Mouse (Mus musculus): ENCODE measurements around the gene Iqcc. TPM values are rescaled to one million over a fixed set of nuclear protein-coding genes. Genes with fewer than 3 reads are reported as not detected.

Gene Iqcc
- polyA plus RNA-seq, 1 experiment from 2014 or later, result 31.3 TPM

DNA sequence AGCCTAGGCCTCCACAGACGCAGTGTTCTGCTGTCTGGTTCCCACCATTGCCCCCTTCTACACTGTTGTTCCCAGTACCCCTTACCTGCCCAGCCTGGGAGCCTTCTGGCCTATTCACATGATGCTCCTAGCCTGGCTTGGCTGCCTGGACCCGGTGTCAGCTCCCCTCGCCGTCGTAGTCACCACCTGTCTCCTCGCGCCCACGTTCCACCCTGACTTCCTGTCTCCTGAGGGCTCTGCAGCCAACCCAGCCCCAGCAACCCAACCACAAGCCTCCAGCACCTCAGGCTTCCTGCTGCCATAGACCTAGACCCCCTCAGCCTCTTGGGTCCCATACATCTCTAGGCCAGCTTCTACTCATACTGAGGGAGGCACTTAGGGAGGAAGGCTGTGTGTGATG is 45.5 kb downstream of the Iqcc start, which contains the start of gene Lck:
Gene Lck (minus strand): TSS at position 212 of the 400 bp plus-strand sequence.
- ATAC-seq (ENCODE audit: low FRiP score) (no peak), DNase-seq (ENCODE audit: low spot score) (no peak)
- Histone ChIP-seq H3K9me3 (ENCODE audit: control insufficient read depth, low read length) (no peaks in the 10 kb centered on the region), H3K9ac (no peak within 1 kb of the TSS), H3K4me3 (replicated peaks; ENCODE audit: low read length) (no peak within 1 kb of the TSS), H3K36me3 (replicated peaks; ENCODE audit: control insufficient read depth, insufficient read depth) (no peaks in the 10 kb centered on the region), H3K27ac (no peak within 1 kb of the TSS), H3K4me1 (replicated peaks; ENCODE audit: control insufficient read depth, insufficient read depth, low read length) (no peaks in the 10 kb centered on the region), H3K27me3 (ENCODE audit: control insufficient read depth, insufficient read depth, low read length) (no peaks in the 10 kb centered on the region), H3K4me2 (replicated peaks) (no peak within 1 kb of the TSS)
- 95% methylated on average over 8 of the region's 8 CpGs for WGBS

DNA sequence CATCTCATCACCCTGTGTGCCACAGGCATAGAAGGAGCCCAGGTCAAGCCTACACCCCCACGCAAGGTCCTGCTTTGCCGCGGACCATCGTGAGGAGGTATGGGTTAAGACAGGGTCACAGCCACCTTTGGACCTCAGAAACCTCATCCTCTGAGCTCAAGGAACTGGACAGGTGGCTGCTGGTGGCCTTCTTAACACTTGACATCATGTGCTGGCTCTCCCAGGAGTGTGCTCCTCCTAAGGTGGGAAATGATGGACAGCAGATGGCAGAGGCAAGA is 45.9 kb downstream of the Iqcc start:
- Histone ChIP-seq H3K27ac (no peak overlapping the region), H3K36me3 (replicated peaks; ENCODE audit: control insufficient read depth, insufficient read depth) (no peaks in the 10 kb centered on the region), H3K4me2 (replicated peaks) (no peak overlapping the region), H3K4me3 (replicated peaks; ENCODE audit: low read length) (no peak overlapping the region), H3K9ac (no peak overlapping the region), H3K27me3 (ENCODE audit: control insufficient read depth, insufficient read depth, low read length) (no peaks in the 10 kb centered on the region), H3K9me3 (ENCODE audit: control insufficient read depth, low read length) (no peaks in the 10 kb centered on the region), H3K4me1 (replicated peaks; ENCODE audit: control insufficient read depth, insufficient read depth, low read length) (no peaks in the 10 kb centered on the region)
- ATAC-seq (ENCODE audit: low FRiP score) (no peak), DNase-seq (ENCODE audit: low spot score) (no peak)
- 94% methylated on average over 4 of the region's 4 CpGs for WGBS

- Histone ChIP-seq H3K4me3 (replicated peaks; ENCODE audit: low read length) (no peak overlapping the region), H3K9ac (no peak overlapping the region), H3K27me3 (ENCODE audit: control insufficient read depth, insufficient read depth, low read length) (no peaks in the 10 kb centered on the region), H3K36me3 (replicated peaks; ENCODE audit: control insufficient read depth, insufficient read depth) (no peaks in the 10 kb centered on the region), H3K4me1 (replicated peaks; ENCODE audit: control insufficient read depth, insufficient read depth, low read length) (no peaks in the 10 kb centered on the region), H3K4me2 (replicated peaks) (no peak overlapping the region), H3K9me3 (ENCODE audit: control insufficient read depth, low read length) (no peaks in the 10 kb centered on the region), H3K27ac (no peak overlapping the region)
- ATAC-seq (ENCODE audit: low FRiP score) (no peak), DNase-seq (ENCODE audit: low spot score) (no peak)
- WGBS, result 87% methylated on average over 13 of the region's 13 CpGs
These were observed 46.4 kb downstream of the Iqcc start for GRCm38 (mm10) chr4:129572236-129573092.

GRCm38 (mm10) chr4:129571551-129572084 is 47.3 kb downstream of the Iqcc start:
- no peak for DNase-seq (ENCODE audit: low spot score)
- Histone ChIP-seq H3K9ac (no peak overlapping the region), H3K4me2 (replicated peaks) (no peak overlapping the region), H3K27me3 (ENCODE audit: control insufficient read depth, insufficient read depth, low read length) (no peaks in the 10 kb centered on the region), H3K4me3 (replicated peaks; ENCODE audit: low read length) (no peak overlapping the region), H3K36me3 (replicated peaks; ENCODE audit: control insufficient read depth, insufficient read depth) (no peaks in the 10 kb centered on the region), H3K9me3 (ENCODE audit: control insufficient read depth, low read length) (no peaks in the 10 kb centered on the region), H3K27ac (no peak overlapping the region), H3K4me1 (replicated peaks; ENCODE audit: control insufficient read depth, insufficient read depth, low read length) (no peaks in the 10 kb centered on the region)
- WGBS, result 75% methylated on average over 8 of the region's 8 CpGs
- no peak for ATAC-seq (ENCODE audit: low FRiP score)

GRCm38 (mm10) chr4:129570028-129570427 is 48.9 kb downstream of the Iqcc start:
- no peaks in the 10 kb centered on the region for H3K4me1 ChIP-seq (replicated peaks; ENCODE audit: control insufficient read depth, insufficient read depth, low read length)
- no peak for DNase-seq (ENCODE audit: low spot score)
- no peak for ATAC-seq (ENCODE audit: low FRiP score)
- no peaks in the 10 kb centered on the region for H3K27me3 ChIP-seq (ENCODE audit: control insufficient read depth, insufficient read depth, low read length)
- WGBS, result 86% methylated on average over 6 of the region's 6 CpGs
- no peak overlapping the region for H3K4me3 ChIP-seq (replicated peaks; ENCODE audit: low read length)
- no peaks in the 10 kb centered on the region for H3K9me3 ChIP-seq (ENCODE audit: control insufficient read depth, low read length)
- H3K9ac ChIP-seq, result no peak overlapping the region
- no peaks in the 10 kb centered on the region for H3K36me3 ChIP-seq (replicated peaks; ENCODE audit: control insufficient read depth, insufficient read depth)
- H3K4me2 ChIP-seq (replicated peaks), result no peak overlapping the region
- no peak overlapping the region for H3K27ac ChIP-seq

DNA sequence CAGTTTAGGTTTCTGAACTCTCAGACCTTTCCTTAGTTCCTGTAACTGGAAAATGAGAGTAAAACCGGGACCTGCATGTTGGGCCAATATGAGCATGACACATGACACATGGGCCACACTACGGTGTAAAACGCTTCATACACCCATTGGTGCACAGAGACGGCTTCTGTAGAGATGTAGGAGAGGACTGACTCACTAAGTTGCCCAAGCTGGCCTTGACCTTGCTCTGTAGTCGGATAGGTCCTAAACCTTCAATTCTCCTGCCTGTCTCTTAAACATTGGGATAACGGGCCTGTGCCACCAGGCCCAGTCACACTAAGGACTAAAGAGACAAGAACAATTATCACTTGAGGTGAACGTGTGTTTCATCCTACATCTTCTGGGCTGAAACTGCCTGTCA is 50.5 kb downstream of the Iqcc start:
- H3K4me1 ChIP-seq (replicated peaks; ENCODE audit: control insufficient read depth, insufficient read depth, low read length), result no peaks in the 10 kb centered on the region
- H3K27me3 ChIP-seq (ENCODE audit: control insufficient read depth, insufficient read depth, low read length), result no peaks in the 10 kb centered on the region
- no peak for ATAC-seq (ENCODE audit: low FRiP score)
- no peak overlapping the region for H3K9ac ChIP-seq
- WGBS, result 94% methylated on average over 7 of the region's 7 CpGs
- H3K4me3 ChIP-seq (replicated peaks; ENCODE audit: low read length), result no peak overlapping the region
- no peaks in the 10 kb centered on the region for H3K36me3 ChIP-seq (replicated peaks; ENCODE audit: control insufficient read depth, insufficient read depth)
- no peak overlapping the region for H3K4me2 ChIP-seq (replicated peaks)
- no peaks in the 10 kb centered on the region for H3K9me3 ChIP-seq (ENCODE audit: control insufficient read depth, low read length)
- DNase-seq (ENCODE audit: low spot score), result no peak
- H3K27ac ChIP-seq, result no peak overlapping the region

GRCm38 (mm10) chr4:129565139-129565538 is 53.8 kb downstream of the Iqcc start:
- Histone ChIP-seq H3K27ac (no peak overlapping the region), H3K9ac (no peak overlapping the region), H3K27me3 (ENCODE audit: control insufficient read depth, insufficient read depth, low read length) (no peaks in the 10 kb centered on the region), H3K36me3 (replicated peaks; ENCODE audit: control insufficient read depth, insufficient read depth) (no peaks in the 10 kb centered on the region), H3K9me3 (ENCODE audit: control insufficient read depth, low read length) (no peaks in the 10 kb centered on the region), H3K4me1 (replicated peaks; ENCODE audit: control insufficient read depth, insufficient read depth, low read length) (no peaks in the 10 kb centered on the region), H3K4me3 (replicated peaks; ENCODE audit: low read length) (no peak overlapping the region), H3K4me2 (replicated peaks) (no peak overlapping the region)
- 85% methylated on average over 6 of the region's 6 CpGs for WGBS
- DNase-seq (ENCODE audit: low spot score) (no peak), ATAC-seq (ENCODE audit: low FRiP score) (no peak)

Other genes starting within 250 kb of the Iqcc start
- 11.4 and 14.6 TPM in 2 replicates for gene Zbtb8a, start 241.0 kb downstream of the Iqcc start, polyA plus RNA-seq (2014; fragmentation: Nextera tagmentation; extraction: Ambion mirVana)
- 15.0 and 17.6 TPM in 2 replicates for gene Zbtb8b, start 178.2 kb downstream of the Iqcc start, polyA plus RNA-seq (2014; fragmentation: Nextera tagmentation; extraction: Ambion mirVana)
- gene Bsdc1, start 157.5 kb downstream of the Iqcc start, polyA plus RNA-seq (2014; fragmentation: Nextera tagmentation; extraction: Ambion mirVana), result 29.5 and 33.8 TPM in 2 replicates
- gene Tssk3, start 128.1 kb downstream of the Iqcc start, polyA plus RNA-seq (2014; fragmentation: Nextera tagmentation; extraction: Ambion mirVana), result 0.16 and 0.46 TPM in 2 replicates
- 0.55 and 0.78 TPM in 2 replicates for gene Fam229a, start 127.9 kb downstream of the Iqcc start, polyA plus RNA-seq (2014; fragmentation: Nextera tagmentation; extraction: Ambion mirVana)
- 1,580 and 1,755 TPM in 2 replicates for gene Marcksl1, start 105.5 kb downstream of the Iqcc start, polyA plus RNA-seq (2014; fragmentation: Nextera tagmentation; extraction: Ambion mirVana)
- 76.0 and 79.8 TPM in 2 replicates for gene Hdac1, start 76.4 kb downstream of the Iqcc start, polyA plus RNA-seq (2014; fragmentation: Nextera tagmentation; extraction: Ambion mirVana)
- gene Lck, start 45.5 kb downstream of the Iqcc start, polyA plus RNA-seq (2014; fragmentation: Nextera tagmentation; extraction: Ambion mirVana), result 10.6 and 13.0 TPM in 2 replicates
- 0.39 and 1.0 TPM in 2 replicates for gene Fam167b, start 40.5 kb downstream of the Iqcc start, polyA plus RNA-seq (2014; fragmentation: Nextera tagmentation; extraction: Ambion mirVana)
- 226 and 227 TPM in 2 replicates for gene Eif3i, start 18.5 kb downstream of the Iqcc start, polyA plus RNA-seq (2014; fragmentation: Nextera tagmentation; extraction: Ambion mirVana)
- gene Tmem234, start 18.4 kb downstream of the Iqcc start, polyA plus RNA-seq (2014; fragmentation: Nextera tagmentation; extraction: Ambion mirVana), result 166 and 188 TPM in 2 replicates
- 2.7 and 5.4 TPM in 2 replicates for gene Dcdc2b, start 4.8 kb downstream of the Iqcc start, polyA plus RNA-seq (2014; fragmentation: Nextera tagmentation; extraction: Ambion mirVana)
- 127 and 128 TPM in 2 replicates for gene Ccdc28b, start 4.8 kb upstream of the Iqcc start, polyA plus RNA-seq (2014; fragmentation: Nextera tagmentation; extraction: Ambion mirVana)
- 48.5 and 52.9 TPM in 2 replicates for gene Txlna, start 22.0 kb upstream of the Iqcc start, polyA plus RNA-seq (2014; fragmentation: Nextera tagmentation; extraction: Ambion mirVana)
- gene Kpna6, start 53.7 kb upstream of the Iqcc start, polyA plus RNA-seq (2014; fragmentation: Nextera tagmentation; extraction: Ambion mirVana), result 16.3 and 21.3 TPM in 2 replicates
- 25.6 and 29.5 TPM in 2 replicates for gene Tmem39b, start 77.7 kb upstream of the Iqcc start, polyA plus RNA-seq (2014; fragmentation: Nextera tagmentation; extraction: Ambion mirVana)
- 120 and 125 TPM in 2 replicates for gene Khdrbs1, start 123.2 kb upstream of the Iqcc start, polyA plus RNA-seq (2014; fragmentation: Nextera tagmentation; extraction: Ambion mirVana)
- 199 and 211 TPM in 2 replicates for gene Ptp4a2, start 192.1 kb upstream of the Iqcc start, polyA plus RNA-seq (2014; fragmentation: Nextera tagmentation; extraction: Ambion mirVana)

Measured in hindbrain, embryonic 14.5 days (tissue).